ENCODE assay signal across 32 mouse cellular contexts in genomic region chr6:85219706-85220105, GRCm38 (mm10). TPM values are rescaled to one million over a fixed set of nuclear protein-coding genes. Genes with fewer than 3 reads are reported as not detected.
DNase-seq lines count a peak whose midpoint lies in the region; ATAC-seq and TF ChIP-seq lines count a peak whose summit lies in the region.
"Had no signal": no experiment of that assay in that cellular context is flagged by ENCODE, and none has a peak within 500 bp of the region (broad histone marks: within the 10 kb centered on the region; RNA-seq: fewer than 3 reads in every experiment).

No protein-coding gene starts in this region.

- no peaks in the 10 kb centered on the region for H3K27me3 ChIP-seq in forebrain, embryonic 13.5 days
- H3K27me3 ChIP-seq in forebrain, embryonic 16.5 days (replicated peaks; ENCODE audit: control insufficient read depth, insufficient read depth, low read length) = no peaks in the 10 kb centered on the region
- H3K27me3 ChIP-seq: embryonic facial prominence, embryonic 12.5 days; heart, embryonic 15.5 days; limb, embryonic 13.5 days; lung, embryonic 15.5 days; midbrain, embryonic 12.5 days; neural tube, embryonic 13.5 days had no signal

- H3K4me2 ChIP-seq in forebrain, embryonic 13.5 days = no peak overlapping the region
- no peak overlapping the region for H3K4me2 ChIP-seq in forebrain, embryonic 16.5 days (ENCODE audit: low read length)
- H3K4me2 ChIP-seq: embryonic facial prominence, embryonic 12.5 days; heart, embryonic 15.5 days; hindbrain, embryonic 13.5 days; limb, embryonic 13.5 days; liver, embryonic 11.5 days; lung, embryonic 15.5 days; midbrain, embryonic 12.5 days; neural tube, embryonic 13.5 days had no signal

- ATAC-seq in forebrain, embryonic 13.5 days = no peak
- no peak for ATAC-seq in forebrain, embryonic 16.5 days
- ATAC-seq: intestine, postnatal 0 days had no signal

- DNase-seq in frontal cortex, postnatal 36 days (ENCODE audit: low spot score in 2 of 2) = peak; percentile 41 to 45
- DNase-seq in frontal cortex, postnatal 10 days (ENCODE audit: low spot score in 2 of 2) = no peak
- peak in 1 of 2 experiments; percentile 57 for DNase-seq in left cerebral cortex, adult 2 months (ENCODE audit: extremely low spot score in 1 of 2, low spot score in 2 of 2)
- no peak for DNase-seq in left cerebral cortex, postnatal 14 days (ENCODE audit: low spot score in 2 of 2)
- DNase-seq in brain, adult 2 months (ENCODE audit: low read depth, low spot score) = peak; percentile 62
- DNase-seq in thymus, postnatal 10 days (ENCODE audit: low spot score in 2 of 2) = no peak
- DNase-seq: cerebellum, adult 8-10 months; cerebellum, postnatal 25 days; gastrocnemius, postnatal 14 days; kidney, adult 9 months; kidney, postnatal 10 days; spleen, adult 18-20 months; thymus, postnatal 36 days had no signal

- peaks cover 69% of the 10 kb centered on the region for H3K4me1 ChIP-seq in forebrain, embryonic 13.5 days
- H3K4me1 ChIP-seq in forebrain, embryonic 16.5 days (replicated peaks; ENCODE audit: control insufficient read depth, insufficient read depth, low read length) = peaks cover 49% of the 10 kb centered on the region
- H3K4me1 ChIP-seq: heart, embryonic 15.5 days had no signal

- H3K36me3 ChIP-seq in forebrain, embryonic 13.5 days (ENCODE audit: poor library complexity, severe bottlenecking) = 0 out of 2 replicates have a peak, but pooled peaks cover 3% of the 10 kb centered on the region
- no peaks in the 10 kb centered on the region for H3K36me3 ChIP-seq in forebrain, embryonic 16.5 days (ENCODE audit: control insufficient read depth, insufficient read depth)
- H3K36me3 ChIP-seq: embryonic facial prominence, embryonic 12.5 days; G1E; heart, embryonic 15.5 days; hindbrain, embryonic 13.5 days; limb, embryonic 13.5 days; lung, embryonic 15.5 days; midbrain, embryonic 12.5 days; neural tube, embryonic 13.5 days had no signal

- intact Hi-C loops in left cerebral cortex, adult 2 months (cut with DNase I) = loop anchor here (5.0 kb wide), 1 partner anchor 57 kb away; no protein-coding TSS in a partner anchor
- intact Hi-C loops in left cerebral cortex, postnatal 14 days (cut with DNase I) = no loop called here

- no peaks in the 10 kb centered on the region; the same call in 1 of the 2 replicates for H3K9me3 ChIP-seq in forebrain, embryonic 13.5 days (replicated peaks)
- H3K9me3 ChIP-seq in forebrain, embryonic 16.5 days (ENCODE audit: control insufficient read depth, low read length) = no peaks in the 10 kb centered on the region
- H3K9me3 ChIP-seq: embryonic facial prominence, embryonic 12.5 days; G1E; heart, embryonic 15.5 days; hindbrain, embryonic 13.5 days; limb, embryonic 13.5 days; lung, embryonic 15.5 days; midbrain, embryonic 12.5 days; neural tube, embryonic 13.5 days had no signal

- H3K27ac ChIP-seq in forebrain, embryonic 13.5 days = peak overlapping the region; percentile 89
- H3K27ac ChIP-seq in forebrain, embryonic 16.5 days (ENCODE audit: low read length) = no peak overlapping the region
- peak overlapping the region; percentile 91 for H3K27ac ChIP-seq in left cerebral cortex, adult 2 months
- H3K27ac ChIP-seq: heart, embryonic 15.5 days; hindbrain, embryonic 13.5 days; limb, embryonic 13.5 days; lung, embryonic 15.5 days; midbrain, embryonic 12.5 days; neural tube, embryonic 13.5 days had no signal

- 94% methylated on average over 11 of the region's 11 CpGs for WGBS in forebrain, embryonic 13.5 days
- 76% methylated on average over 11 of the region's 11 CpGs for WGBS in forebrain, embryonic 16.5 days

- H3K4me3 ChIP-seq in forebrain, embryonic 13.5 days = no peak overlapping the region
- H3K4me3 ChIP-seq in forebrain, embryonic 16.5 days (replicated peaks; ENCODE audit: low read length) = no peak overlapping the region
- no peak overlapping the region for H3K4me3 ChIP-seq in left cerebral cortex, adult 2 months
- H3K4me3 ChIP-seq: embryonic facial prominence, embryonic 12.5 days; heart, embryonic 15.5 days; hindbrain, embryonic 13.5 days; limb, embryonic 13.5 days; lung, embryonic 15.5 days; midbrain, embryonic 12.5 days; neural tube, embryonic 13.5 days had no signal

- TF ChIP-seq CTCF in left cerebral cortex, adult 2 months (IDR thresholded peaks at IDR 0.05) = no peak

- H3K9ac ChIP-seq in forebrain, embryonic 13.5 days = no peak overlapping the region
- H3K9ac ChIP-seq in forebrain, embryonic 16.5 days (replicated peaks; ENCODE audit: low read depth, low read length) = no peak overlapping the region
- H3K9ac ChIP-seq: embryonic facial prominence, embryonic 12.5 days; heart, embryonic 15.5 days; limb, embryonic 13.5 days; lung, embryonic 15.5 days; midbrain, embryonic 12.5 days; neural tube, embryonic 13.5 days had no signal

RNA-seq across cellular contexts. Expression of gene Emx1, which starts 32.5 kb away (rescaled TPM):
- 77.6 and 83.4 TPM in 2 replicates for polyA plus RNA-seq in forebrain, embryonic 13.5 days (2015; fragmentation: Nextera tagmentation; extraction: Ambion mirVana)
- 57.5 and 59.7 TPM in 2 replicates for polyA plus RNA-seq in forebrain, embryonic 16.5 days (2015; fragmentation: Nextera tagmentation; extraction: Ambion mirVana)
- 10 to 100 TPM; 32.8 to 40.1 TPM for total RNA-seq in left cerebral cortex, adult 2 months (2021)
- total RNA-seq in left cerebral cortex, postnatal 14 days (2021) = 10 to 100 TPM; 39.9 to 41.6 TPM
- total RNA-seq: adrenal gland, adult 8-10 months; G1E; gastrocnemius, postnatal 14 days; granulocyte monocyte progenitor cell, adult 5-6 weeks; heart, postnatal 25 days; megakaryocyte progenitor cell, adult 5-6 weeks had no signal
- polyA plus RNA-seq: G1E; heart, embryonic 15.5 days; hindbrain, embryonic 13.5 days; intestine, postnatal 0 days; large intestine, adult 2 months; liver, embryonic 16.5 days; lung, embryonic 15.5 days; neural tube, embryonic 13.5 days; stomach, embryonic 16.5 days had no signal

Comparison
In these comparisons a context has a peak if more than half of its experiments do, and no peak if none do; other contexts are left out.
1. DNase-seq: peak in frontal cortex, postnatal 36 days (2 of 2) and brain, adult 2 months (single experiment); none in frontal cortex, postnatal 10 days (0 of 2), left cerebral cortex, postnatal 14 days (0 of 2) and thymus, postnatal 10 days (0 of 2).